Mouse (Mus musculus): ENCODE data around the gene Kirrel3. TPM values are rescaled to one million over a fixed set of nuclear protein-coding genes. Genes with fewer than 3 reads are reported as not detected.

Gene Kirrel3
- polyA plus RNA-seq, 1 experiment, result 0.80 TPM

DNA sequence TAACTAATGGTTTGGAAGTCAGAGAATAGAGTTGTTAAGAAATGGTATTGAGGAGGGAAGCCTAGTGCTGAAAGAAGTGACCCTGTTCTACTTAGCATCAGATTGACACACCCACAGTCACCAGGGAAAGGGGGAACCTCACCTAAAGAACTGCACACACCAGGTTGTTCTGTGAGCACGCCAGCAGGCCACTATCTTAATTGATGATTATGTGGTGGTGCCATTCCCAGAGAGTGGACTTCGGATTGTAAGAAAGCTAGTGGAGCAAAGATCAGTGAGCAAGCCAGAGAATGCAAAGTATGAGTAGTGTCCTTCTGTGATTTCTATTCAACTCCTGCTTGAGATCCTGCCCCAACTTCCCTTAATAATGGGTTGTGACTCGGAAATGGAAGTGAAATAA is 19.6 kb upstream of the Kirrel3 start:
- WGBS, result 59% methylated on average over 3 of the region's 3 CpGs

DNA sequence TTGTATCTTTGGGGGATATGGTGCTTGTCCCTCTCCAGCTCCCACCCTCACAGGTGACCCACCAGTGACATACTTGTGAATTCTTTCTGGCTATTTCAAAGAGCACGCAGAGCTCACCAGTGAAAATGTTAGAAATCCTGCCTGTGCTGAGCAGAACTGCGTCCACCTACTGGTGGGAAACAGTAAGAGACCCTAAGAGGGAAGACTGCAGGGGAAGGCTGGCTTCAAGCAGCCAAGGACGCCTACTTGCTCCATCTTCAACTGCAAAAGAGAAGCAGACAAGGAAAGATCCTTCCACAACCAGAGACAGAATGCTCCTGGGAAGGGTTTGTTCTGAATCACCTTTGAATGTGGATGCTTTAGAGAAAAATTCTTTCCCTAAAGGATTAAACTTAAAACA is 16.5 kb upstream of the Kirrel3 start:
- no peak for DNase-seq
- TF ChIP-seq CTCF (IDR thresholded peaks at IDR 0.05; ENCODE audit: insufficient read depth, low read length) (no peak), POLR2A (IDR thresholded peaks at IDR 0.05; ENCODE audit: borderline replicate concordance, extremely low read depth, low read depth, low read length) (no peak)
- no peak overlapping the region for H3K4me3 ChIP-seq (replicated peaks; ENCODE audit: extremely low read depth, low read depth, low read length)
- WGBS, result 79% methylated on average over 3 of the region's 3 CpGs
- H3K4me1 ChIP-seq (ENCODE audit: control insufficient read depth, insufficient read depth, low read length), result no peaks in the 10 kb centered on the region

More for the DNA sequence above, 19.6 kb upstream of the Kirrel3 start:
- Histone ChIP-seq H3K4me3 (replicated peaks; ENCODE audit: extremely low read depth, low read depth, low read length) (no peak overlapping the region), H3K4me1 (ENCODE audit: control insufficient read depth, insufficient read depth, low read length) (no peaks in the 10 kb centered on the region)
- DNase-seq, result no peak
- TF ChIP-seq CTCF (IDR thresholded peaks at IDR 0.05; ENCODE audit: insufficient read depth, low read length) (no peak), POLR2A (IDR thresholded peaks at IDR 0.05; ENCODE audit: borderline replicate concordance, extremely low read depth, low read depth, low read length) (no peak)

DNA sequence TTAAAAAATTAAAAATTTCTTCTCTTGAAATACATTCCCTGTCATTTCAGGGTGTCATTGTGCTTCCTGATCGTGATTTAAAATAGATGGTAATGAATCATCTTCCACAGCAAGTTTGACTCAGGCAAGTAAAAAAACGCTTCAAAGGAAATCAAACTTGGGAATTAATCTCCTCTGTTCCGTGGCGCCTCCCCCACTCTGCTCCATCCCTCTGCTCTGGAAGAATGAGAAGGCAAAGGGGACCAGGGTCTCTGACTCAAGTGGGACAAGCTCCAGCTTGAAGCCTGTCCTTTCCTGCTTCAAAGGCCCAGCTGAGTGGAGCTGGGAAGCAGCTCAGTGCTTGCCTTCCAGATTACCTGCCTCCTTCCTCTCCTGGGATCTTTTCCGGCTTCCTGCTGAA is 9.5 kb upstream of the Kirrel3 start:
- 32% methylated on average over 5 of the region's 5 CpGs for WGBS
- no peak overlapping the region for H3K4me3 ChIP-seq (replicated peaks; ENCODE audit: extremely low read depth, low read depth, low read length)

DNA sequence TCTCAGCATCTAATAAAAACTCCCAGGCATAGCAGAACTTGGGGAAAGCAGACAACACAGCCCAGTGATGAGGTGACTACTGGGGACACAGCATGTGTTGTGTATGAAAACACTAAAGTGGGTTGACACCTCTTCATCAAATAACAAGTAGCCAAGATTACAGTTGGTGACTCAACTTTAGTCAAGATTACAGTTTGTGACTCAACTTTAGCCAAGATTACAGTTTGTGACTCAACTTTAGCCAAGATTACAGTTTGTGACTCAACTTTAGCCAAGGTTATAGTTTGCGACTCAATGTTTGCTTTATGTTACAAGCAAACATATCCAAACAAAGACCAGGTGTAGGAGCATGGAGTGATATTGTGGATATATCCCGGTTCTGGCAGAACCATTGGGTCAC is 7.2 kb upstream of the Kirrel3 start:
- H3K4me1 ChIP-seq (ENCODE audit: control insufficient read depth, insufficient read depth, low read length), result no peaks in the 10 kb centered on the region
- DNase-seq, result no peak
- WGBS, result 65% methylated on average over 2 of the region's 2 CpGs
- TF ChIP-seq POLR2A (IDR thresholded peaks at IDR 0.05; ENCODE audit: borderline replicate concordance, extremely low read depth, low read depth, low read length) (no peak), CTCF (IDR thresholded peaks at IDR 0.05; ENCODE audit: insufficient read depth, low read length) (no peak)
- H3K4me3 ChIP-seq (replicated peaks; ENCODE audit: extremely low read depth, low read depth, low read length), result no peak overlapping the region

More for the DNA sequence above, 9.5 kb upstream of the Kirrel3 start:
- no peaks in the 10 kb centered on the region for H3K4me1 ChIP-seq (ENCODE audit: control insufficient read depth, insufficient read depth, low read length)
- no peak for DNase-seq
- TF ChIP-seq POLR2A (IDR thresholded peaks at IDR 0.05; ENCODE audit: borderline replicate concordance, extremely low read depth, low read depth, low read length) (no peak), CTCF (IDR thresholded peaks at IDR 0.05; ENCODE audit: insufficient read depth, low read length) (no peak)

DNA sequence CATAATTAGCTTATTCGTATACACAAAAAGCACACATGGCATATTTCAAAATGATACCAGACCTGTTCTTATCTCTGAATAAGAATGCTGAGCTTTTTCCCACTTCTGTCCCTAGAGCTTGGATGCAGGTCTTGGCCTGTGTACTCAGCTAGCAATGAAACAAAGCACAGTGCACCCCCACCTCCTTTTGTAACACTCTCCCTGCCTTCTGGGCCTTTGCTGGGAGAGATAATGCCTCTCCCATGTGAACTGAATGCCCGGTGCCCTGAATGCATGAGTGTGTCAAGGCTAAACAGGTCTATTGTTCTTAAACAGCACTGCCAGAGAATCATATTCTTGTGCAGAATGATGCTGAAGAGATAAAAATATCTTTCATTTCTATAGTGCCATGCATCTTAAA is 2.5 kb upstream of the Kirrel3 start:
- 73% methylated on average over 2 of the region's 2 CpGs for WGBS
- Histone ChIP-seq H3K4me1 (ENCODE audit: control insufficient read depth, insufficient read depth, low read length) (peaks cover 3% of the 10 kb centered on the region; the same call in 1 of the 2 replicates), H3K4me3 (replicated peaks; ENCODE audit: extremely low read depth, low read depth, low read length) (no peak overlapping the region)
- DNase-seq, result no peak
- TF ChIP-seq CTCF (IDR thresholded peaks at IDR 0.05; ENCODE audit: insufficient read depth, low read length) (no peak), POLR2A (IDR thresholded peaks at IDR 0.05; ENCODE audit: borderline replicate concordance, extremely low read depth, low read depth, low read length) (no peak)

DNA sequence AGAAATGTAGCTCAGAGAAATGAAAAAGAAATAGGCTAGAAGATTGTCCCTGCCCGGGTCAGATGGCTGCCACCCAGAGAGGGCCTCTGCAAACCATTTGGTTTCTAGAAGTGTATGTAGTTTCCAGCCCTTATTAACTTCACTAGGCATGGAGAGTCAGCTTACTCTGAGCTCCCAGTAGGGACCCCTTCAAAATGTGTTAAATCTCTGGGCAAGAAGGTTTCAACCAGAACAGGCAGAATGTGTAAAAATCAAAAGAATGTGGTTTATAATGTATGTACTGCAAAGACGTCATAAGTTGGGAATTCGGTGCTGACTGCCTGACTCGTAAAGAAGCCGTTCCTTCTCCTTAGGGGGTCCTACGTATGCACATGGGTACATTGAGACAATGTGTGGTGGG is 1.0 kb upstream of the Kirrel3 start:
- Histone ChIP-seq H3K4me1 (ENCODE audit: control insufficient read depth, insufficient read depth, low read length) (peaks cover 4% of the 10 kb centered on the region; the same call in 1 of the 2 replicates), H3K4me3 (replicated peaks; ENCODE audit: extremely low read depth, low read depth, low read length) (no peak overlapping the region)
- WGBS, result 61% methylated on average over 6 of the region's 6 CpGs
- no peak for DNase-seq
- no peak for TF ChIP-seq POLR2A (IDR thresholded peaks at IDR 0.05; ENCODE audit: borderline replicate concordance, extremely low read depth, low read depth, low read length)
- TF ChIP-seq CTCF (IDR thresholded peaks at IDR 0.05; ENCODE audit: insufficient read depth, low read length), result no peak

DNA sequence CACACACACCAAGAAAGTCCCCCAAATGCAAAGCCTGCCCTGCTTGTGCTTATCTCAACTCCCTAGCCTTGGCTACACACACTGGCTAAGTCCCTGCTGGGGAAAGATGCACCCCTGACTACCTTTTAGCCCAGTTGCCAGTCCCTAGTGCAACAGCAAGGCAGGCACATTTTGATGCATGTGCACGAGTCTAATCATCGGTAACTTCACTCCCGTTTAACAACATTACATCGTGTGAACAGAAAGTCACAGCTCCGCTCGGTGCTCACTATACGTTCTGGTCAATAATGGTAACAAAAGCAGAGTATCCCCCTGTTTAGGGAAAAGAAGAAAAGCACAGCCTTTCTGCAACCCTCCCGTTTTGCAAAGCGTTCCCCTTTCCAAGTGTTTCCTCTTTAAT is 2.6 kb downstream of the Kirrel3 start:
- WGBS, result under 1% methylated on average over 9 of the region's 9 CpGs
- no peak for TF ChIP-seq CTCF (IDR thresholded peaks at IDR 0.05; ENCODE audit: insufficient read depth, low read length)
- TF ChIP-seq POLR2A (IDR thresholded peaks at IDR 0.05; ENCODE audit: borderline replicate concordance, extremely low read depth, low read depth, low read length), result no peak
- Histone ChIP-seq H3K4me3 (replicated peaks; ENCODE audit: extremely low read depth, low read depth, low read length) (peak overlapping the region; percentile 45), H3K4me1 (ENCODE audit: control insufficient read depth, insufficient read depth, low read length) (peaks cover 4% of the 10 kb centered on the region; the same call in 1 of the 2 replicates)
- no peak for DNase-seq

DNA sequence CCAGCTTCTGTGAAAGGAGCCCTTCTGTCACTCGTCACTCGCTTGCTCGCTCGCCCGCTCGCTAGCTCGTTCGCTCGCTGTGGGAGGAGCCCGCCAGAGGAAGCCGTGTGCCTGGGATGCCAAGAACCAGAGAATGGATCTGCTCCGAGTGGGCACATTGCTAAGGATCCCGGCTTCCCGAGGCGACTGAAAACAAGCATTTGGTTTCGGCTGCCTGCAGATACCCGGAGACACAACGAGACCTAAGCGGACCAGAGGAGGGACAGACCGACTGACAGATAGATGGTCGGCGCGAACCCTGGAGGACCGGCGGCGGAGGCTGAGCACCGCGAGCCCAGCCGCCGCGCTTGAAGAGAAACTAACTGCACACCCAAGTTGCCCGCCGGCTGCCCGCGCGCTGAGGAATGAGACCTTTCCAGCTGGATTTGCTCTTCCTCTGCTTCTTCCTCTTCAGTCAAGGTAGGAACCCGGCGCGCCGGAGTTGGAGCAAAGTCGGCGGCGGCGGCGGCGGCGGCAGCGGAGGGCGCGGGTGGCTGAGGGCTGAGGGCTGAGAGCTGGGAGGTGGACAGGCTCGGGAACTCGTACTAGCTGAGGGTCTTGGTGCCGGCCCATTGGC is 3.1 kb downstream of the Kirrel3 start:
- DNase-seq, result peak; percentile 42
- TF ChIP-seq POLR2A (IDR thresholded peaks at IDR 0.05; ENCODE audit: borderline replicate concordance, extremely low read depth, low read depth, low read length), result no peak
- TF ChIP-seq CTCF (IDR thresholded peaks at IDR 0.05; ENCODE audit: insufficient read depth, low read length), result no peak
- peak overlapping the region; percentile 45 for H3K4me3 ChIP-seq (replicated peaks; ENCODE audit: extremely low read depth, low read depth, low read length)
- WGBS, result 2% methylated on average over 51 of the region's 53 CpGs
- H3K4me1 ChIP-seq (ENCODE audit: control insufficient read depth, insufficient read depth, low read length), result peaks cover 4% of the 10 kb centered on the region; the same call in 1 of the 2 replicates

DNA sequence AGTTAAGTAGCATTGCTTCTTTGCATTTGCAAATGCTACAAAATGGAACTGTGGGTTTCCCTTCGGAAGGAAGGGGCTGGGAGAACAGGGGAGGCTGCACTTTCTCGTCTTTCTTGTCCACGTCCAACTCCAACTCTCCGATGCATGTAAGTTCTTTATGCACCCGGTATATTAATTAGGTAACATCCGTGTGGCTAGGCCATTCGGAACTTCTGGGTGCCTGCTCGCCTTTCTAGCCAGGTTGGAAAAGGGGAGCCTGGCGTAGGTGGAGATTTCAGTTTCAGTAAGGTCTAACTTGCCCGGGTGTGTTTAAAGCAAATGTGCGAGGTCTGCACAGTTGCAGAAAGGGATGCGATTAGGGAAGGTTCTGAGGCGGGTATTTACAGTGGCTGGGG is 3.6 kb downstream of the Kirrel3 start:
- no peak for TF ChIP-seq CTCF (IDR thresholded peaks at IDR 0.05; ENCODE audit: insufficient read depth, low read length)
- TF ChIP-seq POLR2A (IDR thresholded peaks at IDR 0.05; ENCODE audit: borderline replicate concordance, extremely low read depth, low read depth, low read length), result no peak
- H3K4me3 ChIP-seq (replicated peaks; ENCODE audit: extremely low read depth, low read depth, low read length), result peak overlapping the region; percentile 45
- 6% methylated on average over 13 of the region's 13 CpGs for WGBS
- DNase-seq, result peak; percentile 5
- H3K4me1 ChIP-seq (ENCODE audit: control insufficient read depth, insufficient read depth, low read length), result peaks cover 4% of the 10 kb centered on the region; the same call in 1 of the 2 replicates

DNA sequence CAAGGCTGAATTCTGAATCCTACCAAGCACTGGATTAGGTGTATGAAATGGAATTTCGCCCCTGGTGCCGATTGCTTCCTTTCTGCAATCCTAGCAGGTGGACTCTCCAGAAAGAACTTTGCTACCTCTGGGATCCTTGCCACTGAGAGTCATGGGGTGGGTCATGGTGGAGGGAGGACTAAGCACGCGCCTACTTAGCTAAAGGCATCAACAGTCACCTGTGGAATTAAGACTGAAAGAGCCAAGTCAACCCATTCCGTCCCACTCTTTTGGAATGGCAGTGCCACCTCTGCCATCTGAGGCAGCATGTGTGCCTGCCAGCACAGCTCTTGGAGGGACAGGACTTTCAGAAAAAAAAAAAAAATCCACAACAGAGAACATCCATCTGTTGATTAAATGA is 4.1 kb downstream of the Kirrel3 start:
- WGBS, result 26% methylated on average over 5 of the region's 5 CpGs
- Histone ChIP-seq H3K4me3 (replicated peaks; ENCODE audit: extremely low read depth, low read depth, low read length) (no peak overlapping the region), H3K4me1 (ENCODE audit: control insufficient read depth, insufficient read depth, low read length) (peaks cover 4% of the 10 kb centered on the region; the same call in 1 of the 2 replicates)
- DNase-seq, result no peak
- TF ChIP-seq POLR2A (IDR thresholded peaks at IDR 0.05; ENCODE audit: borderline replicate concordance, extremely low read depth, low read depth, low read length), result no peak
- TF ChIP-seq CTCF (IDR thresholded peaks at IDR 0.05; ENCODE audit: insufficient read depth, low read length), result no peak
